Mouse (Mus musculus) CH12.LX (cell line): ENCODE measurements around the gene Snx21. TPM values are rescaled to one million over a fixed set of nuclear protein-coding genes. Genes with fewer than 3 reads are reported as not detected.
"Not testable (repeated sequence)": the region's sequence is repeated elsewhere in the genome, so short reads cannot be mapped to it uniquely, and the experiment has no call there.

Source experiments
- DNase-seq: peaks from one replicate; pipeline ENCODE4 v3.0.0-alpha.2; 2013; ENCODE audit errors: extremely low read depth
- H3K27ac ChIP-seq: 2 replicates; pipeline ENCODE4 v1.5.1; 2012; ENCODE audit warnings: low read depth, mild to moderate bottlenecking, control low read depth, moderate library complexity; ENCODE audit not compliant: insufficient read depth
- H3K27me3 ChIP-seq: replicated peaks from 2 replicates; pipeline ENCODE3; 2012; ENCODE audit warnings: inconsistent platforms
- H3K36me3 ChIP-seq, 2 experiments: replicated peaks in 1 of 2; 2 replicates each; pipeline versions ENCODE3 to v1.6.1; 2012; ENCODE audit warnings: inconsistent platforms in 1 of 2, low read length in 1 of 2, mild to moderate bottlenecking in 1 of 2, mixed read lengths in 1 of 2, moderate library complexity in 1 of 2; ENCODE audit not compliant: control insufficient read depth in 1 of 2, insufficient read depth in 1 of 2
- H3K4me1 ChIP-seq, 2 experiments: 2 replicates each; pipeline ENCODE4 v1.6.1; 2012; ENCODE audit warnings: inconsistent platforms in 1 of 2, moderate library complexity in 1 of 2; ENCODE audit not compliant: insufficient read depth in 2 of 2, control insufficient read depth in 1 of 2
- H3K4me2 ChIP-seq: 2 replicates; pipeline ENCODE4 v1.6.1; 2012; ENCODE audit warnings: low read depth, mild to moderate bottlenecking, control low read depth; ENCODE audit not compliant: poor library complexity, insufficient read depth, severe bottlenecking
- H3K4me3 ChIP-seq, 3 experiments: fragments of 150-350 bp in 1 of 3; sonication (generic) in 1 of 3; replicated peaks in 1 of 3; 2 replicates each; pipeline versions ENCODE3 to v1.5.1; 2011 to 2012; ENCODE audit warnings: low read depth in 2 of 3, low read length in 2 of 3, mild to moderate bottlenecking in 2 of 3, moderate library complexity in 2 of 3, control low read depth in 1 of 3, improper control_type of control experiment in 1 of 3, inconsistent platforms in 1 of 3, mixed read lengths in 1 of 3; ENCODE audit not compliant: poor library complexity in 1 of 3
- H3K79me2 ChIP-seq: replicated peaks from 2 replicates; pipeline ENCODE4 v1.6.1; 2012; ENCODE audit warnings: mild to moderate bottlenecking, moderate library complexity; ENCODE audit not compliant: control insufficient read depth, poor library complexity, insufficient read depth, severe bottlenecking; ENCODE audit errors: extremely low read depth
- H3K9ac ChIP-seq: 2 replicates; pipeline ENCODE4 v1.6.1; 2012; ENCODE audit warnings: low read depth, mild to moderate bottlenecking, control low read depth, moderate library complexity; ENCODE audit not compliant: insufficient read depth
- H3K9me3 ChIP-seq: replicated peaks from 2 replicates; pipeline ENCODE3; 2012; ENCODE audit warnings: low read length, inconsistent platforms, mixed read lengths
- CHD2 ChIP-seq: IDR thresholded peaks from 2 replicates; pipeline ENCODE4 v1.6.1; 2011; ENCODE audit warnings: low read length, improper control_type of control experiment
- CTCF ChIP-seq, 2 experiments: IDR thresholded peaks in 1 of 2; conservative IDR thresholded peaks in 1 of 2; 2 replicates each; pipeline ENCODE4 v1.5.1; 2011 to 2012; ENCODE audit warnings: low read depth in 2 of 2, low read length in 2 of 2, improper control_type of control experiment in 1 of 2, inconsistent platforms in 1 of 2, mild to moderate bottlenecking in 1 of 2, moderate library complexity in 1 of 2
- MYC ChIP-seq: IDR thresholded peaks from 2 replicates; pipeline ENCODE4 v1.6.1; 2011; ENCODE audit warnings: low read depth, mild to moderate bottlenecking, improper control_type of control experiment, low read length
- RAD21 ChIP-seq: IDR thresholded peaks from 2 replicates; pipeline ENCODE4 v1.6.1; 2011; ENCODE audit warnings: low read depth, mild to moderate bottlenecking, low read length, improper control_type of control experiment, moderate library complexity
- RCOR1 ChIP-seq: conservative IDR thresholded peaks from 2 replicates; pipeline ENCODE4 v1.6.1; 2012; ENCODE audit warnings: low read depth, mild to moderate bottlenecking, inconsistent platforms, low read length, improper control_type of control experiment
- dilution Hi-C: fragments of 300-500 bp; cut with MboI; formaldehyde crosslinking; loops from 2 replicates; pipeline ENCODE4 v1.14.3; 2020; ENCODE audit warnings: low sequenced_read_pairs; ENCODE audit not compliant: extremely low pct_unique_long_range_greater_than_20kb, extremely low pct_ligation_motif_present
- in situ Hi-C: fragments of 300-500 bp; cut with MboI; formaldehyde crosslinking; loops from 3 replicates; pipeline ENCODE4 v1.14.3; 2019; ENCODE audit warnings: low sequenced_read_pairs, low pct_ligation_motif_present, low pct_unique_long_range_greater_than_20kb, mixed read lengths
- polyA plus RNA-seq: library from polyadenylated mRNA; unstranded; fragments of >175 nt; gene quantifications from 2 replicates; pipeline ENCODE4 v1.2.1, GENCODE M21; 2012; ENCODE audit warnings: low read depth; ENCODE audit not compliant: insufficient read length
- total RNA-seq, 2 experiments: library from RNA; depleted of rRNA; stranded (reverse); fragments of 300-350 nt in 1 of 2; fragments of >200 nt in 1 of 2; gene quantifications; 2 replicates each; pipeline ENCODE4 v1.2.3; 2012 to 2014

Snx21 gene
- total and polyA plus RNA-seq, 3 experiments: 0.71 to 3.3 (median 1.5) TPM

- Histone ChIP-seq H3K4me3 (no peak overlapping the region), H3K9ac (no peak overlapping the region), H3K27me3 (no peaks in the 10 kb centered on the region), H3K27ac (no peak overlapping the region), H3K4me1 (peaks cover 0 to 6% of the 10 kb centered on the region in 2 experiments; a peak in 2 of 4 replicates), H3K4me2 (no peak overlapping the region), H3K9me3 (no peaks in the 10 kb centered on the region), H3K79me2 (no peaks in the 10 kb centered on the region), H3K36me3 (peaks cover 52 to 82% of the 10 kb centered on the region in 2 experiments)
- dilution Hi-C loops: no loop called here
- in situ Hi-C loops: no loop called here
- TF ChIP-seq CTCF (conservative IDR thresholded peaks at IDR 0.05 in 1 of 2, IDR thresholded peaks at IDR 0.05 in 1 of 2; ENCODE audit: low read depth in 2 of 2, low read length in 2 of 2) (peak in 1 of 2 experiments; percentile 52; a peak in 2 of 4 replicates), CHD2 (no peak)
- DNase-seq: no peak
Observed at GRCm38 (mm10) chr2:164793772-164794171, 8.1 kb downstream of the Snx21 start.

- dilution Hi-C loops (no loop called here), in situ Hi-C loops (no loop called here)
Observed at GRCm38 (mm10) chr2:164794293-164794692, 8.7 kb downstream of the Snx21 start.

GRCm38 (mm10) chr2:164795868-164796267 is 10.2 kb downstream of the Snx21 start:
- Histone ChIP-seq H3K4me1 (peaks cover 0 to 6% of the 10 kb centered on the region in 2 experiments; a peak in 2 of 4 replicates), H3K4me2 (no peak overlapping the region), H3K4me3 (no peak overlapping the region), H3K9ac (no peak overlapping the region), H3K79me2 (no peaks in the 10 kb centered on the region), H3K36me3 (peaks cover 59 to 85% of the 10 kb centered on the region in 2 experiments), H3K27ac (no peak overlapping the region), H3K27me3 (no peaks in the 10 kb centered on the region), H3K9me3 (no peaks in the 10 kb centered on the region)
- dilution Hi-C loops (no loop called here), in situ Hi-C loops (no loop called here)
- no peak for TF ChIP-seq RCOR1
- no peak for DNase-seq

More at GRCm38 (mm10) chr2:164794293-164794692, 8.7 kb downstream of the Snx21 start:
- Histone ChIP-seq H3K36me3 (peaks cover 52 to 83% of the 10 kb centered on the region in 2 experiments), H3K9ac (no peak overlapping the region), H3K9me3 (no peaks in the 10 kb centered on the region), H3K27ac (no peak overlapping the region), H3K79me2 (no peaks in the 10 kb centered on the region), H3K27me3 (no peaks in the 10 kb centered on the region), H3K4me2 (no peak overlapping the region), H3K4me3 (no peak overlapping the region), H3K4me1 (peaks cover 0 to 6% of the 10 kb centered on the region in 2 experiments; a peak in 2 of 4 replicates)
- peak; percentile 79 for DNase-seq
- TF ChIP-seq RAD21 (peak; percentile 57), CTCF (conservative IDR thresholded peaks at IDR 0.05 in 1 of 2, IDR thresholded peaks at IDR 0.05 in 1 of 2; ENCODE audit: low read depth in 2 of 2, low read length in 2 of 2) (peak; percentile 83 to 90), CHD2 (no peak)

GRCm38 (mm10) chr2:164798554-164798953 is 12.9 kb downstream of the Snx21 start:
- dilution Hi-C loops: not testable (repeated sequence)
- H3K4me1 ChIP-seq: peaks cover 2 to 13% of the 10 kb centered on the region in 2 experiments; a peak in 2 of 4 replicates
- TF ChIP-seq CTCF (conservative IDR thresholded peaks at IDR 0.05 in 1 of 2, IDR thresholded peaks at IDR 0.05 in 1 of 2; ENCODE audit: low read depth in 2 of 2, low read length in 2 of 2) (peak in 1 of 2 experiments; percentile 49; a peak in 2 of 4 replicates), MYC (peak; percentile 65; the same call in 1 of the 2 replicates)
- TF ChIP-seq, all 38 proteins: peak for 2; not testable (repeated sequence) for 36
- in situ Hi-C loops, H3K4me3 ChIP-seq, H3K9me3 ChIP-seq, H3K79me2 ChIP-seq, H3K4me2 ChIP-seq, H3K27ac ChIP-seq, H3K27me3 ChIP-seq, H3K9ac ChIP-seq: not testable (repeated sequence)
- DNase-seq: peak; percentile 39
- peaks cover 38 to 81% of the 10 kb centered on the region in 2 experiments for H3K36me3 ChIP-seq
